Mouse (Mus musculus): Measurements from ENCODE around the gene Ubtd1.
A peak's percentile ranks its signal among the peaks of the same experiment; 100 is the strongest.

Ubtd1 gene

GRCm38 (mm10) chr19:41995483-41995882 is 13.9 kb downstream of the Ubtd1 start:
- DNase-seq, result no peak

DNA sequence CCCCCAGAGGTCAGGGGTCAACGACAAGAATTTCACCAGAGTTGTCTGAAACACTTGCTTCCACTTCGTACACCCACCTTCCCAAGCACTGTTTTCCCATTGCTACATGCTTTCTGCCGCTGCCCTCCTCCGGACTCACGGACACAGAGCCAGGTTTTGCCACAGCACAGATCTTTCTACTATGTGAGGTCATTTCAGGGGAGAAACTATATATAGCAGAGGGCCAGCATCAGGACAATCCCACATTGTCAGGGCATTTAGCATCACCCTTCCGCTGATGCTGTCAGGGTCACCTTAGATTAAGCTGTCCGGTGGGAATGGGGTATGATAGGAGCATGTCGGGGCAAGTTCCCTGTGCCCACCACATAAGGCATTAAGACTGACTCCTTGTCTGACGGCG is 15.5 kb downstream of the Ubtd1 start:
- DNase-seq, result no peak

GRCm38 (mm10) chr19:41998770-41999548 is 17.4 kb downstream of the Ubtd1 start:
- no peak for DNase-seq

GRCm38 (mm10) chr19:41999688-42000283 is 18.2 kb downstream of the Ubtd1 start:
- DNase-seq, result peak; percentile 97

- DNase-seq, result peak; percentile 97
These were observed 18.9 kb downstream of the Ubtd1 start for GRCm38 (mm10) chr19:42000446-42000958.

GRCm38 (mm10) chr19:42001253-42001980 is 19.9 kb downstream of the Ubtd1 start:
- DNase-seq, result no peak

DNA sequence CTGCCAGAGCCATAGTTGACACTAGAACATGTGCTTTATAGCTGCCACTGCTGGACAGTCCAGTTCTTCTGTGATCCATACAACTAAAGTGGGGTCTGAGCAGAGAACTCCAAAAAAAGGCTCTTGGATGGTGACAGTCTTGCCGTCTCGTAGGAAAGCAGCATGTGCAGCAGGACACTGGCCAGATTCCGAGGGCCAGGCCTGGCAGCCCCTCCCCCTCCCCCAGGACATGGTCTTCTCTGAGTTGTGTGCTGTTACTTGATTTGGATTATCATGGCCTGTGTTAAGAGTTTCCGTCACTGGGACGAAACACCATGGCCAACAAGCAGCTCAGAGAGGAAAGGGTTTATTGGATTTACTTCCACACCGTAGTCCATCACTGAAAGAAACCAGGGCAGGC is 22.7 kb downstream of the Ubtd1 start:
- DNase-seq, result no peak

DNA sequence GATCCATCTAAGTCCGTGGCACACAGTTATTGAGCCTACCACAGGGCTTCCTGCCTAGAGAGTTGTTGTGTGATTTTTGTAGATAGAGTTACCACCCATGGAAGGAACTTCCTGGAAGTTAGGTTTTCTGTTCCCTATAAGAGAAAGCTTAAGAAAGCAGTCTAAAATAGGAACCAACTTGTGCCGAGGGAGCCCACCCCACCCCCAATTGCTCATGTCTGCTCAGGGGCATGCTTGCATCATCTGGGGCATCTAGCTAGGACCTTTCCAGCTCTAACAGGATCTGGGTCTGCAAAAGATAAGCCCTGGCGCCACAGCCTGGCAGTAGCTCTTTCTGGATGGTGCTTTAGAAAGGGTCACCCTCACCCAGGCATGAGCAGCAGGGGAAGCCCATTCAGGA is 24.1 kb downstream of the Ubtd1 start:
- peak; percentile 97 for DNase-seq

DNA sequence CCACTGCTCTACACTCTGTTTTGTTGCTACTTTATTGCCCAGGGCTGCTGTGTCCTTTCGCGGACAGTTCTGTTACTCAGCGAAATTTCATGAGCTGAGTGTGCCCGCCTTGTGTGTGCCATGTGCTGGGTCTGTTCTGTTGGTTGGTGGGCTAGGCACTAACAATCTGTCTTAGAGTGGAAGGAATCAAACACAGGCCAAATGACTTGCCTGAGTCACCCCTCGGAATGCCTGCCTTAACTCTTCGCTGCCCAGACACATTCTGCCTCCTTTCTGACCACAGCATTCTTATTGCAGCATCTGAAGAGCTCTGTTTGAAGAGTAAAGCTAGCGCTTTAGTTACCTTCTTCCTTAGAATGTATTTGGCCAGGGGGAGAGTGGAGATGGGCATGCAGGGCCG is 25.0 kb downstream of the Ubtd1 start:
- no peak for DNase-seq

- no peak for DNase-seq
These were observed 27.0 kb downstream of the Ubtd1 start for GRCm38 (mm10) chr19:42008586-42008985.

DNA sequence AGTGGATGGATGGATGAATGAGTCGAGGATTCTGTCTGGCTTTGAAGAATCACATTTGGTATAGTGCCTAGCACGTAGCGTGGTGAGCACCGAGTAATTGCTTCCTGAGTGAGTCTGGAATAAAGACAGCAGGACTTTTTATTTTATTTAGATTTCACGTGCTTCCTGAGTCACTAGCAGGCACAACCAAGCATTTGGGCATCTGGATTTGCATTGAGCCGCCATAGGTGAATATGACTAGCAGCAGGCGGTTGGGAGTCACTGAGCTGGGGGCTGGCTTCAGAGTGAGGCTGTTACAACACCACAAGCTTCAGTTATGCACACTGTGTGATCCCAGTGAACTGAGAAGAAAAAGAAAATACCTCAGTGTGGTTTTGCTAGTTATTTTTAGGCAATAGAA is 27.5 kb downstream of the Ubtd1 start:
- DNase-seq, result no peak

GRCm38 (mm10) chr19:42010436-42010835 is 28.9 kb downstream of the Ubtd1 start:
- DNase-seq, result no peak

DNA sequence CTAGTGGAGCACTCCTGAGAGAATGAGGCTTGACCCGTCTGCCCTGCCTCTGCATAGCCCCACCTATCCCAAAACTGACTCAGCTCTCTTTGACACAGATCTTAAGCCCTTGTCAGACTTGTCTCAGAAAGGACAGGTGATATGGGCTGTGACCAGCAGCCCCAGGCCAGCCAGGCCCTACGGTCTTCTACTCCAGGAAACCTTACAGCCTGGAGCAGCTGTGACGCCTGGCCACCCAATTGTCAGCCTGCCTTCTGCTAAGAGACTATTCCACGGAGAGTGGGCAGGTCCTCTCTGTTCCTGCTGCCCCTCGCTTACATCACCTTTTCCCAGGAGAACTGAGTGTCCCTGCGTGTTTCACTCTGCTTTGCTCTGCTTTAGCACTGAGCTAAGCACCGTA is 29.6 kb downstream of the Ubtd1 start:
- DNase-seq, result peak; percentile 92

DNA sequence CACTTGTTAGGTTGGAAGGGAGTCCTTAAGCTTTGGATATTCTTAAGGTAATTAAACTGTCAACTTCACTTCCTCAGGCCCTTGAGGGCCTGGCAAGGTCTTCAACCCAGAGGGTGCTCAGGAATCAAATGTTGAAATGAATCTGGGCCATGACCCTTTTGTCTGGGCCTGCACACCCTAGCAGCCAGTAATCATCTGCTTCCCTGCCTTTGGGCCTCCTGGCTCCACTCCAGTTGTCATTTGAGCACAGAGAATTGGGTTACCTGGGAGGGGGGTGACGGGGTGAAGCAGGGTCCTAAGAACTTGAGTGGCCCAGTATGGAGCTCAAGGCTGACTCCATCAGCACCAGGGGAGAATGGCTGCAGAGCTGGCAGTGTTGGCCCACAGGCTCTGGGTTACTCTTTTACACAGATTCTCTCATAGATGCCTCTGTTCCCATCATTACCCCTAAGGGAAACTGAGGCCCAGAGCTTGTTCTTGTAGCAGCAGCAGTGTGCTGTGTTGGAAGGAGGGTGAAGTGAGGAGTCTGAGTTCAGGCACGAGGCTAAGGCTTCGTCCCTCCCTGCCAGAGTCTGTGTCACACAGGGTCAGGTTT is 32.8 kb downstream of the Ubtd1 start:
- peak; percentile 93 for DNase-seq

DNA sequence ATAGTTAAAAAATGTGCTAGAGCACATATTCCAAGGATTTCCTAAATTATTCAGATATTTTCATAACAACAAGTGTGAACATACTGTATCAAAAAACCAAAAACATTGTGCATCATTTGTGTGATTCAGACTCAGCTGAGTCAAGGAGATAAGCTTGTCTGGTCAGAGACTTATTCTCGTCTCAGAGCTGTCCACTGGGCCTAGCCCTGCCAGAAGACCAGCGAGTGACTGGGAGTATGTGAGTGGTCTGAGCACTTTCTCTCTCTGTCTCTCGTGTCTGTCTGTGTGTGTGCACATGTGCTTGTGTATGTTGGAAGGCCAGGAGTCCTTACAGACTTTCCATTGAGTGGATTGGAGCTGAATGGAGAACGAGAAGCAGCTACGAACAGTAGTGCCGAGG is 33.4 kb downstream of the Ubtd1 start:
- DNase-seq, result no peak

DNA sequence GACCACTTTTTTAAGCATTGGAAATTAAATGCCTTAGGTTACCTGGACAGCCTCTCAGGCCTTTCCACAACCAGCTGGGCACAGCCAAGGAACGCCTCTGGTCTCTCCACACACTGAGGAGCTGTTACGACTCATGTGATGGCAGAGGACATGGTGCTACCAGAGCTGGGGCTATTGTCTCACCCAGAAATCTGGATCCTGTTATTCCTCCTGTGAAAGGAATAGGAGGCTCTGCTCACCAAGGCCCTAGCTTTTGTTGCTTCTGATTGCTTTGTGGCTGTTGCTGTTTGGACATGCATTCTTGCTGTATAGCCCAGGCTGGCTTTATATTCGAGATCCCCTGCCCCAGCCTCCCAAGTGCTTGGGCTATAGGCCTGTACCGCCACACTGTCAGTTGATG is 34.7 kb downstream of the Ubtd1 start:
- DNase-seq, result no peak

GRCm38 (mm10) chr19:42016840-42017239 is 35.3 kb downstream of the Ubtd1 start:
- DNase-seq, result peak; percentile 98

DNA sequence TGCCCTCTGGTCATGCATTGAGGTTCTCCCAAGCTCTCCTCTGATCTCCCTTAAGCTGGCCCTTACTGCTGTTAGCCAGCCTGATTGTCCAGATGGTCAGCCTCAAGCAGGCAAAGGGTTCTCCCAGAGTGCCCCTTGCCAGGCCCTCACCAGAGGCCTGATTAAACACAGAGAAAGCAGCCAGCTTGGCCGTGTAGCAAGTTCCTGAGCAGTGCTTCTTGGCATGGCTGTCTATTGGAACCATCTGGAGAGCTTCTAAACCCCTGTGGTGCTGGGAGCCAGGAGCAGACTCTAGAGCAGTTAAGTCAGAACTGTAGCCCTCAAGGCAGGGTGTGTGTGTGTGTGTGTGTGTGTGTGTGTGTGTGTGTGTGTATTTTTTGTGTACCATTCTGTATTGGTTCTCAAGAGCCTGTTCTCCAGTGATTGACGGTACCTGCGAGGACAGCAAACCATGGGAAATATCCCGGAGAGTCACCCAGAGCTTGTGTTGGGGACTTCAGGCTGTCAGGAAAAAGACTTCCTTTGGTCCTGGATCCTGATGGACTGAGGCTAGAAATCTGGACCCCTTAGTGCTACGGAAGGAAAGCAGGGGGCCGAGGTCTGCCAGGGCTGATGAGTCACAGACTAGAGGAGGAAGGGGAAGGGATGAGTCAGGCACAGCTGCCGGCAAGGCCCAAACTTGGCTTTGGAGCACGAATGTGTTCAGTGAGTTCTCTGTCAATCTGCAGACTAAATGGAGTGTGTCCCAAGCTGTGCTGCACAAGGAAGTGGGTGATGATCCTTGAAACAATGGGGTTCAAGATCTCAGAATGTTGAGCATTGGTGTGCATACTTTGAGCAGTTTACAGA is 36.1 kb downstream of the Ubtd1 start:
- DNase-seq, result peak; percentile 99

- peak; percentile 92 for DNase-seq
These were observed 37.5 kb downstream of the Ubtd1 start for GRCm38 (mm10) chr19:42019011-42019522.

- DNase-seq, result peak; percentile 96
These were observed 40.3 kb downstream of the Ubtd1 start for GRCm38 (mm10) chr19:42021681-42022541.

GRCm38 (mm10) chr19:42022542-42022848 is 40.9 kb downstream of the Ubtd1 start:
- DNase-seq, result peak; percentile 91
